Mouse (Mus musculus) lung, postnatal 0 days (tissue): ENCODE measurements around the gene Tnik. TPM values are rescaled to one million over a fixed set of nuclear protein-coding genes. Genes with fewer than 3 reads are reported as not detected.

Experiments
- ATAC-seq: fragments of 200-750 bp; cut with Nextera tagmentation; 2 replicates; pipeline ENCODE4 v1.8.0; 2017; ENCODE audit warnings: moderate library complexity
- DNase-seq: peaks from one replicate; pipeline ENCODE4 v3.0.0-alpha.2; 2016; ENCODE audit warnings: low spot score
- H3K27ac ChIP-seq: fragments of 300-500 bp; sonication (generic); 2 replicates; pipeline ENCODE4 v1.5.1; 2014; ENCODE audit warnings: antibody characterized with exemption, mild to moderate bottlenecking, low read length, mixed read lengths
- H3K27me3 ChIP-seq: fragments of 300-500 bp; sonication (generic); replicated peaks from 2 replicates; pipeline ENCODE4 v1.6.1; 2014; ENCODE audit warnings: low read length, mixed read lengths; ENCODE audit not compliant: insufficient read depth
- H3K36me3 ChIP-seq: fragments of 300-500 bp; sonication (generic); 2 replicates; pipeline ENCODE4 v1.6.1; 2014; ENCODE audit warnings: low read length, mixed read lengths; ENCODE audit not compliant: insufficient read depth
- H3K4me1 ChIP-seq: fragments of 300-500 bp; sonication (generic); 2 replicates; pipeline ENCODE4 v1.6.1; 2014; ENCODE audit warnings: antibody characterized with exemption, low read depth, low read length, mixed read lengths; ENCODE audit not compliant: insufficient read depth
- H3K4me2 ChIP-seq: fragments of 300-500 bp; sonication (generic); replicated peaks from 2 replicates; pipeline ENCODE4 v1.6.1; 2014; ENCODE audit warnings: low read depth, mild to moderate bottlenecking, low read length, moderate library complexity, mixed read lengths
- H3K4me3 ChIP-seq: fragments of 300-500 bp; sonication (generic); 2 replicates; pipeline ENCODE4 v1.5.1; 2014; ENCODE audit warnings: low read depth, low read length
- H3K9ac ChIP-seq: fragments of 300-500 bp; sonication (generic); replicated peaks from 2 replicates; pipeline ENCODE4 v1.6.1; 2014; ENCODE audit warnings: low read depth, mild to moderate bottlenecking
- H3K9me3 ChIP-seq: fragments of 300-500 bp; sonication (generic); 2 replicates; pipeline ENCODE4 v1.6.1; 2016; ENCODE audit warnings: low read length, mixed read lengths
- CTCF ChIP-seq: IDR thresholded peaks from 2 replicates; pipeline ENCODE4 v1.5.1; 2016; ENCODE audit warnings: antibody characterized with exemption, mild to moderate bottlenecking
- EP300 ChIP-seq: IDR thresholded peaks from 2 replicates; pipeline ENCODE4 v1.6.1; 2016; ENCODE audit warnings: antibody characterized with exemption, mild to moderate bottlenecking, control low read depth
- WGBS: fragments of 180-500 bp; shearing (Covaris S2); extraction: QIAGEN DNeasy Blood & Tissue Kit; methylation state at CpG from one replicate; pipeline ENCODE4 v1.1.7; 2014; 5-methylcytosine and 5-hydroxymethylcytosine counted together
- polyA plus RNA-seq: library from polyadenylated mRNA; unstranded; fragments of >200 nt; fragmentation: Nextera tagmentation; extraction: Ambion mirVana; gene quantifications from 2 replicates; pipeline ENCODE4 v1.2.1, GENCODE M21; 2015

Gene Tnik
- polyA plus RNA-seq, 1 experiment from 2014 or later = 6.1 TPM

GRCm38 (mm10) chr3:28431459-28431858 lies 168.4 kb downstream of the Tnik start:
- H3K36me3 ChIP-seq = no peaks in the 10 kb centered on the region
- no peak for DNase-seq
- H3K27ac ChIP-seq = no peak overlapping the region

DNA sequence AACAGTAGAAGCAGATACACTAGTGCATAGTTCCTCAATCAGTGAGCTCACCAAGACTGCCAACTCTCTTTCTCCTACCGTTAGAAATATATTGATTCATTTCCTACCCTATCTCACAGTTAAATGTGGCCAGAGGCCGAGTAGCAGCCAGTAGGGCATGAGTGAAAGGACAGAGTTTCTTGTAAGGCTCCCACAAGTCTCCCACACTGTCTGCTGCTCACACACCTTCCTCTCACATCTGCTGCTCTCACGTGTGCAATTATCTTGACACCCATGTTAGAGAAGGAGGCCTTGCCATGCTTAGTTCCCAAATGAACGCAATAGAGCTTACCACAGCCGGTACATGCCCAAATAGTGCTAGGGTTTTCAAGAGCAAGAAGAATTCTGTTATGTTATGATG lies 169.3 kb downstream of the Tnik start:
- Histone ChIP-seq H3K9ac (no peak overlapping the region), H3K27ac (no peak overlapping the region), H3K36me3 (no peaks in the 10 kb centered on the region), H3K4me1 (no peaks in the 10 kb centered on the region), H3K9me3 (no peaks in the 10 kb centered on the region), H3K27me3 (no peaks in the 10 kb centered on the region), H3K4me3 (no peak overlapping the region), H3K4me2 (no peak overlapping the region)
- no peak for TF ChIP-seq CTCF
- TF ChIP-seq EP300 = no peak
- DNase-seq (no peak), ATAC-seq (no peak)
- 85% methylated on average over 5 of the region's 5 CpGs for WGBS

More at GRCm38 (mm10) chr3:28431459-28431858, 168.4 kb downstream of the Tnik start:
- no peak for ATAC-seq
- Histone ChIP-seq H3K27me3 (no peaks in the 10 kb centered on the region), H3K9ac (no peak overlapping the region), H3K4me3 (no peak overlapping the region), H3K9me3 (no peaks in the 10 kb centered on the region), H3K4me1 (no peaks in the 10 kb centered on the region), H3K4me2 (no peak overlapping the region)
- TF ChIP-seq CTCF (no peak), EP300 (no peak)
- WGBS = 66% methylated on average over 2 of the region's 2 CpGs

DNA sequence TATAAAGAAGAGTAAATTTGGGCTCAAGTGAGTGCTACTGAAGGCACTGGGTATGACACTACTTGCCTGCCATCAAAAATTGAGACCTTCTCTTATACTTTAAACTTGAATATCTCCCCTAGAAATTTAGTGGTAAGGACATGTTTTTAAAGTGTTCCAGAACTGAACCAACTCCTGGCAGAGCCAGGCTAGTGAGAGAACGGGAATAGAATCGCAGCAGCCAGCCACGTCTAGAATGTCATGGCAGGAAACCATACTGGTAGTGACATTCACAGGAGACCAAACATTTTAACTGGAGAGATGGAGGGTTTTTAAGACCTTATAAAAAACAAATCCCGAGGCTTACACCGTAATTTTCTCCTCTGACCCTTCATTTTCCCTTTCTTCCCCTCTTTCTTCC lies 172.5 kb downstream of the Tnik start:
- Histone ChIP-seq H3K27me3 (no peaks in the 10 kb centered on the region), H3K4me2 (no peak overlapping the region), H3K4me3 (no peak overlapping the region), H3K27ac (no peak overlapping the region), H3K4me1 (no peaks in the 10 kb centered on the region), H3K9ac (no peak overlapping the region), H3K36me3 (no peaks in the 10 kb centered on the region), H3K9me3 (no peaks in the 10 kb centered on the region)
- ATAC-seq = no peak
- TF ChIP-seq EP300 (no peak), CTCF (no peak)
- WGBS = 86% methylated on average over 5 of the region's 5 CpGs
- DNase-seq = no peak

DNA sequence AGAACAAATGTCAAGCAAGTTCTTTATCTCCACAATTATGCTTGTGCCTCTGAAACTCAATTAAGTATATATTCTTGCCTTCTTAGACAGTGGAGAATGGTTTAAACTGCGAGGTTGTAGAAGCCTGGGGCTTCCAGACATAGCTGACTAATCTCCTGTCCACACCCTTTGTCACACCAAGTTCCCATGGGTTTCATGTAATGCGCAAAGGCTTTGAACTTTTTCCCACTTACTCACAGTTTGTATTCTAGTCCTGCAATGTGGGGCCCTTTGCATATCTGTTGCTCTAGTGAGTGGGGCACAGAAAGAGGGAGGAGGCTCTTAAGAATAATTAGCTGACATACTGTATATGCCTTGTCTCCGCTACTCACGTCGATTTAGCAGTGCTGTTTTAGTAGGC lies 174.4 kb downstream of the Tnik start:
- Histone ChIP-seq H3K9me3 (no peaks in the 10 kb centered on the region), H3K27me3 (no peaks in the 10 kb centered on the region), H3K36me3 (no peaks in the 10 kb centered on the region), H3K4me2 (no peak overlapping the region), H3K4me3 (no peak overlapping the region), H3K9ac (no peak overlapping the region), H3K27ac (no peak overlapping the region), H3K4me1 (no peaks in the 10 kb centered on the region)
- ATAC-seq (no peak), DNase-seq (no peak)
- WGBS = 76% methylated on average over 5 of the region's 5 CpGs
- TF ChIP-seq CTCF = no peak
- no peak for TF ChIP-seq EP300

- no peak for ATAC-seq
- no peaks in the 10 kb centered on the region for H3K36me3 ChIP-seq
- 60% methylated on average over 4 of the region's 4 CpGs for WGBS
- H3K4me2 ChIP-seq = no peak overlapping the region
- no peaks in the 10 kb centered on the region for H3K9me3 ChIP-seq
- H3K9ac ChIP-seq = no peak overlapping the region
- peak; percentile 29 for DNase-seq
- no peak overlapping the region for H3K27ac ChIP-seq
- H3K4me3 ChIP-seq = no peak overlapping the region
- no peaks in the 10 kb centered on the region for H3K4me1 ChIP-seq
- H3K27me3 ChIP-seq = no peaks in the 10 kb centered on the region
- TF ChIP-seq EP300 (no peak), CTCF (no peak)
Observed at GRCm38 (mm10) chr3:28441545-28441944, 178.5 kb downstream of the Tnik start.

DNA sequence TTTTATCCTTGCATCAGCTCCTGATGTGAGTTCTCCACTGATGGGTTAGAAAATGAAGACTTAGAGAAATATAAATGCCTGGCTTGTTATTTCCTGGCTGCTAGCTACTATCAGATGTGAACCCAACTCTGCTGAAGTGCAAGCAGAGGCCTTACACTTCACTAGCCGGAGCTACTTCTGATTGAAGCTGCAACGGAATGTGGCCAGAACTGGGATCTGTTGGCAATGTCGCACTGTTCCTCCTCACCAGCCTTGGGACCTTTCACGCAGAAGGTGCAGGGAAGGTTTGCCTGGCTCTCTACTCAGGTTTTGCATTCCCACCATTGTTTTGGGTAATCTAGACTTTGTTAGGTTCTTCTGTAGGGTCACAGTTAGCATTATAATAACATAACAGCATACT lies 179.1 kb downstream of the Tnik start:
- Histone ChIP-seq H3K4me3 (no peak overlapping the region), H3K9me3 (no peaks in the 10 kb centered on the region)
- ATAC-seq = no peak

DNA sequence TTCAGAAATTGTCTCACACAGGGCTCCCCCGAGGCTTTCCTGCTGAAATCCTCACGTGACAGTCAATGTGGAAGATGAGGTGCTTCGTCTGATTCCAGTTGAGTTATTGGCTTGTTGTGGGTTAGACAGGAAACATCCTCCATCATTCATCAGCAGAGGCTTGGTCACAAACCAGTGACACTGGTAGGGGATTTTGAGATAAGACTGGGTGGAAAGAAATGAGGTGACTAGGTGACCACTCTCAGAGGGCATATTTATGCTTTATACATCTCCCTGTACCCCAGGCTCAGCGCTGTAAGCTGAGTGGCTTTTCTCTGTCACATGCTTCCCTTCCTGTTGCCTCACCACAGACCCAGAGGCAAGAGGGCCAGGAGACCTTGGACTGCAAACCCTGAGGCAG lies 184.9 kb downstream of the Tnik start:
- no peak for ATAC-seq
- no peaks in the 10 kb centered on the region for H3K36me3 ChIP-seq

More for the DNA sequence above, 179.1 kb downstream of the Tnik start:
- TF ChIP-seq CTCF = no peak
- no peak for TF ChIP-seq EP300
- no peak for DNase-seq
- H3K4me2 ChIP-seq = no peak overlapping the region
- 84% methylated on average over 4 of the region's 4 CpGs for WGBS
- no peaks in the 10 kb centered on the region for H3K36me3 ChIP-seq
- H3K9ac ChIP-seq = no peak overlapping the region
- no peak overlapping the region for H3K27ac ChIP-seq
- no peaks in the 10 kb centered on the region for H3K4me1 ChIP-seq
- H3K27me3 ChIP-seq = no peaks in the 10 kb centered on the region

More for the DNA sequence above, 184.9 kb downstream of the Tnik start:
- Histone ChIP-seq H3K27me3 (no peaks in the 10 kb centered on the region), H3K4me2 (no peak overlapping the region), H3K9me3 (no peaks in the 10 kb centered on the region), H3K4me1 (no peaks in the 10 kb centered on the region), H3K4me3 (no peak overlapping the region), H3K27ac (no peak overlapping the region), H3K9ac (no peak overlapping the region)
- WGBS = 56% methylated on average over 4 of the region's 4 CpGs
- TF ChIP-seq EP300 (no peak), CTCF (no peak)
- DNase-seq = no peak
